Mouse (Mus musculus) inflammation-experienced regulatory T-cells, adult 6 months (primary cell): ENCODE measurements at regions not wholly inside any gene's neighbourhood (a gene's known extent, or its start where the extent isn't known, plus 50 kb on each side); places are given as distances from the start of the nearest gene placed in this dataset.

ENCODE experiments used
- ATAC-seq: one replicate; pipeline ENCODE4 v1.8.0; 2017

DNA sequence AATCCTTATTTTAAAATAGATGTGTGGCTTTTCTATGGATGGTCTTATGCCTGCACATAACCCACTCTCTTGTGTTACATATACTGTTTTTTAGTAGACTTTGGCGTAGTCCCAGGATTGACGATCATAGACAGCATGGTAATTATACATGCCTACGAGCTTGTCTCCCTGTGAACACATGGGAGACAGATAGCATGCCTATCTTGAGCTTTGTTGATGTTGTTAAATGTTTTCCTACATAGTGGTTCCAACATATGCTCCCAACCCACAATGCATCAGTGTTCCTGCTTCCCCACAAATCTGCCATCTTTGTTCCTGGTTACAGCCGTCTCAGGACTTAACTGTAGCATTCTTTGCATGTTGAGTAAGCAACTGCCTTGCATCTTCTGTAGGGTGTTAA is 153.6 kb upstream of the Ankrd55 start:
- no peak for ATAC-seq

DNA sequence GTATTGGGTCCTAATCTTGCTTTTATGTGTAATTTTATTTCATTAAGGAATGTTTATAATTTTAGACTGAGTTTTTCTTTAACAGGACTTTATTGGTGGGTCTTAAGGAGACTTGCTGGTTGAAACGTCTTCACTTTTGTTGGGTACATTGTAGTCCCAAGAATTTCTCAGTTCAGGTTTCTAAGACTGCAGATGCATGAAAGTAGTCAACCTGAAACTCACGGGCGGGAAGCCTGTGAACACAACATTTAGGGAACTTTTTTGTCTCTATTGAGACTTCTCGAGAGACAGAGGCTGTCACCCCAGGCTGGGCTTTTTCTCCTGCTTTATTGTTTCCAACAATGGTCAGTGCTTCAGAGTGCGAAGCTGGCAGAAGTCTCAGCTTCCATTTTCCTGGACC is 152.5 kb upstream of the Ankrd55 start:
- no peak for ATAC-seq

DNA sequence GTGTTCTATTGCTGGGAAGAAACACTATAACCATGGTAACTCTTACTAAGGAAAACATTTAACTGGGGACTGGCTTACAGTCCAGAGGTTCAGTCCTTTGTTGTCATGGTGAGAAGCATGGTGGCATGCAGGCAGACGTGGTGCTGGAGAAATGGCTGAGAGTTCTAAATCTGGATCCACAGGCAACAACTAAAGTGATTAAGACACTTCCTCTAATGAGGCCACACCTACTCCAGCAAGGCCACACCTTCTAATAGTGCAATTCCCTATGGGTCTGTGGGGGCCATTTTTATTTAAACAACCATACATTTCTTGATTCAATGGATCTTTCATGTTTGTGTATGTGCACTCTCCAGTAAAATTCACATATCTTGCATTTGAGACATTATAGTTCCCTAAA is 151.4 kb upstream of the Ankrd55 start:
- ATAC-seq = no peak

DNA sequence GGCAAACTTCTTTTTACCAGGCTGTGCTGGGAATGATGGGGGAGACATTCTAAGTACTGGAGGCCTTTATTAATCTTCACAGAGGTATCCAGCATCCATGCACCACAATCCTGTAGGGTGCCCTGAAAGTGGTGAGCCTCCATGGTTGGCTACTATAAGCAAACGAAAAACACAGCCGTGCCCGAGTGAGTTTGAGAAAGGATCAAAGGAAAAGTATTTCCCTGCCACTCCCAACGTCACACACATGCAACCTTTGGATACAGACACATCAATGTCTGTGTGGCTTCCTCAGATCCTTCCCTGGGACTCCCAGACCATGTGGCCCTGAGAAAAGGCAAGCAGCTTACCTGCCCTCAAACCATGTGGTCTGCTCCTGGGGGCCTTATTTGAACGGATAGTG is 147.4 kb upstream of the Ankrd55 start:
- ATAC-seq = no peak

DNA sequence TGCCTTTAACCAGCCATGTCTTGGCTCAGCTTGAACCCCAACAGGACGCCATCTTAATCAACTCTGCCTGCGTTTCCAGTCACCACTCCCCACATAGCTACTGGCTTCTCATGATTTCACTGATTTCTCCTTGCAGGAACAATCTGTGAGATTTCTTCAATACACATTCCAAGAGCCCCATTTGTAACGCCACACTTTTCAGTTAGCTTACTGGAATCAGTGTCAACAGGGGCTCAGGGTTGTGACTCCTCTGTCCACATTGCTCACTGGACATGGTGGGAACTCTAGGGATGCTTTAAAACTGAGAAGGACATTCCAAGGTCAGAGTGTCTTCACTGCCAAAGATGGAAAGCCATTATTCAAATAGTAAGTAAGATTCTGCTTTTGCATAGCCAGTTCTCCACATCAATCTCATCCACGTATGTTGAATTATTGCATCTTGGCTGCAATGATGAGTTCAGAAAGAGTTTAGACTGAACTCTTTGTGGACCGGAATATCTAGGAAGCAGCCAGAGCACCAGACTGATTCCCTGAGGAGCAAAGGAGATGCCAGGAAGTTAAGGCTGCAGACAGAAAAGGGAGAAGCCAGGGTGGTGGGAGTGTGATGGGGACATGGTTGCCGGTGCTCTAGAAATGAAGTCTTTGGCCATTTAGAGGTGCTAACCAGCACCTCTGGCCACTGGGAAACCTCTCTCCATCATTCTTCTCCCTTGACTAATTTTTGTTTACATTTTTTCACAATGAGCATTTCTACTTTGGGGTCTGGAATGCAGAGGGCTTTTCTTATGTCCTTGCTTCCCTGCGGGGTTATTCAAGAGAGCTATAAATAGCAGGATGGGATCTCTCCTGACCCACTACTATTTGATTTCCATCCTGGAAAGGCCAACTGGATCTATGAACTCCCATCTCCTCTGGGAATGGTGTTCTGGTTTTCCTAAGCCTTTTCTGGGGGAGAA is 143.6 kb upstream of the Ankrd55 start:
- ATAC-seq = no peak

DNA sequence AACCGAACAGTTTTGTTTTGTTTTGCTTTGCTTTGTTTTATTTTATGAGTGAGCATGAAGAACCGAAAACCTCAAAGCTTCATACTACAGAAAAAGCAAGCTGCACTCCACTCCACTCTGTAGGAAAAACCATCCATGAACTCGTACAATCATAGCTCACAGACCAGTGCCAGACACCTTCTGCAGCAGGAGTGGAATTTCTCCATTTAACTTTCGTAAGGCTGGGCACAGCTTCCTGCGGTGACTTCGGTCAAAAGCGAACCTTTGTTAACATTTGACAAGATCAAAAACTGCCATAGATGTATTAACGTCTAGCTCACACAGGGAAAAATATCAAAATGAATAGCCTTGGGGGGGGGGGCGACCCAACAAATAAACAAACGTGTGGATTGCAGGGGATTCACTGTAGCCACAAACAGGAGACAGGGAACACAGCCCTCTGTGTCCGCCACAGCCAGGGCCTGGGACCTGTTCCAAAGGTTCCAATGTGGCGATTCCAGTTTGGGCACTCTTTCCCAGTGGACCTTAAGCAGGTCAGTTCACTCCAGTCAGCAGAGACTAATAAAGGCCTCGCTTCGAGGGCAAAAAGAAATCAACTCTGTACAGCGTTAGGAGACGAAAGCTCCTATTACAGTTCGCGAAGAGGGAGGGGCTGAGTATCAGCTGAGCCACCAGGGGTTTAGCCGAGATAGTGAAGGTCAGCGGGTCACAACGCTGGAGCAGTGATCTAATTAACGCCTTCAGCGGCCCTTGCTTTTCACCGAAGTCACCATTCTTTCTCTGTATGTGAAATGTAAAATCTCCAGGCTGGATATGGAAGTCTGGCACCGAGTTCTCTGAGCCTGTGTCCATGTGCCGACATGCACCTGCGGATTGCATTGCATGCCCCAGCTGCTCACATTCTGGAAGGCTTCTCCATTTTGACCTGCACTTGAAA is 135.4 kb upstream of the Ankrd55 start:
- no peak for ATAC-seq

DNA sequence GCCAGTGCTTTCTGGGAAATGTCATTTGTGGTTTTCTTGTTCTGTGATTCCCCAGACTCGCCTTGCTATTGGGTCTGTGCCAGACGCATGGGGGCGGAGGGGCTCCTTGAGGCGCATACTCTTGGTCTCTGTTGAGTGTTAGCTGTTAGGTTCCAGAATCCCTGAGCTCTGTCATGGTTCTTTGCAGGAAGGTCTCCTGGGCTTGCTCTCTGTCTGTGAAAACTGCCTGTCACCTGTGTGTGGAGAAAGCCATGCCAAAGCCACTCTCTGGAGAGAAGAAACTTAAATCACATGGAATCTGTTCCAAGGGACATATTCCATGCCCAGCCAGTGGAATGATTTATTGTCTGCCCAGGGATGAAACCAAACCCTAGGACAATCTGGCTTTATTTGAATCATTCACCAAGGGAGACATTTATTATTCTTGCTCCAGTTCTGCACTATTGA is 134.5 kb upstream of the Ankrd55 start:
- ATAC-seq = no peak

DNA sequence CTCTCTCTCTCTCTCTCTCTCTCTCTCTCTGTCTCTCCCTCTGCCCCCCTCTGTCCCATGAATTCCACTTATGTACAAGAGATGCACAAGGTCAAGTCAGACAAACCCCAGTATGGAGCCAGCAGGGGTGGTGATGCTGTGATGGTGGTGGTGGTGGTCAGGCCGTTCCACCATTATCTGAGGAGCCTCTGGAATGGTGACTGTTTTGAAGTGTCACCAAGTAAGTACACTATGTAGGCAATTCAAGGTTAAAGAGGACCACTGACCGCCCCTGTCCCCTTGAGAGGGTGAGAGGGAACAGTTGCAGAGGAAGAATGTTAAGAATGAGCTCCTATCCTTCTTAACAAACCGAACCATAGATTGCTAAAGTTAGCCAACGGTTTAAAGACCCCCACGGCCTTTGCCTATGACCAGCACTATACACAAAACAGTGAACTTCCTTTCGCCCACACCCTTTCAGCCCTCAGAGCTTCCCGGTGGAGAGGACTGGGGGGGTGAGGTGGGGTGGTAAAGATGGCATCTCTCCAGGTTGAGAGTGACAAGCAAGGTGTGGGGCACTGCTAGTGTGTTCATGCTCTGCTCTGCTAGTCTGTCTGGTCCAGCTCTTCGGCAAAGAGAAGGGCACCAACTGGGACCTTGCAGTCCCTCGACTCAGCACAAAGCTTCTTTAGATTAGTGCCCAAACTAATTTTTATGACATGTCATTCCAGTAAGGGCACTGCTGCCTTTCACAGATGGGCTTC is 128.7 kb upstream of the Ankrd55 start:
- ATAC-seq = no peak

DNA sequence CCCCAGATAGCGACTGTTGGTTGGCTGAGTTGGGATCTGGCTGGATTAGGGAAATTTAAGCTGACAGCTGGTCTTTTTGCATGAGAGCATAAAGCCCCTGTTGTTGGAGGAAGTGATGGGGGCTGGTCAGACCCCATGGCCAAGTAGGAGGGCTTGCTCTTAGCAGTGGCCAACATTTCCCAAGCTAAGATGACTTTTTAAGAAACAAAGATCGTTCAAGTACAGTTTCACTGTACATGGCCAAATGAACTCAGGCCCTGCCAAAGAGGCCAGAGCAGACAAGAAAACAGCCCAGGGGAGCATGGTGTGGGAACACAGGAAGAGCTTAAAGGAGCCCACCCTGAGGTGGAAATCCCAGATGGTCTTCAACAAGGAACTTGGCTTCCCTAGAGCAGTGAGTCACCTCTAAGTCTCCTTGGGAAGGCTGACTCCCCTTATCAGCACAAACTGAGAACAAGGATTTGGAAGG is 128.0 kb upstream of the Ankrd55 start:
- no peak for ATAC-seq

DNA sequence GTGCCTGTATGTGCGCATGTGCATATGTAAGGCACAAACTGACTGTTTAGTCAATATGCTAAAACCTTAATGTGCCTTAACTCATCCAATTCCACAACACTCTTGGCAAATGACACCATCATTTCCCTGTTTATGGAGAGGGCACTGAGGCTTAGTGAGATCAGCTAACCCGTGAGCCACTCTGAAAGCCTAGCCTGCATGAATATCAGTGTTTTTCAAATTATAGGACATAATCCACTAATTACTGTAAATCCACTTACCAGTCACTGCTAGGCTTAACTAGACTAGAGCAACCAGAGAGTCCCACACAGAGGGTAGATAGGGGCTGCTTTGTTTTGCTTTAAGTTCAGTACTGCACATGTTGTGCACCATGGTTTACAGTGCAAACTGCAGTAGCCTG is 127.5 kb upstream of the Ankrd55 start:
- ATAC-seq = no peak

DNA sequence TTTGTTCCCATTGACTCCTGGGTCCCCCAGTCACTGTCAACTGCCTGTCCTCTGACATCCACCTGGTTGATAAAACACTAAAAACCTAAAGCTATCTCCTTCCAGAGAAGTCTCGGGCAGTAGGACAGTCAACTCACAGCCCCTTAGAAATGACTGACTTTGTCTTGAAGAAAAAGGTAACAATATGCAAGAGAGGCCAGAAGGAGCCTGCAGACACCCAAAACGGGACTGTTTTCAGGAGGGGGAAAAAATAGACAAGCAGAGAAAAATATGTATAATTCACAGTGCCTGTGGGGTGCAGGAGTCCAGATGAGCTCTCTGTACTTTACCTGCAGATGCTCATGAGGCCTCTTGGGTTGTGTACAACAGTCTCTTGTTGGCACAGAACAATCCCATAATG is 126.4 kb upstream of the Ankrd55 start:
- no peak for ATAC-seq

DNA sequence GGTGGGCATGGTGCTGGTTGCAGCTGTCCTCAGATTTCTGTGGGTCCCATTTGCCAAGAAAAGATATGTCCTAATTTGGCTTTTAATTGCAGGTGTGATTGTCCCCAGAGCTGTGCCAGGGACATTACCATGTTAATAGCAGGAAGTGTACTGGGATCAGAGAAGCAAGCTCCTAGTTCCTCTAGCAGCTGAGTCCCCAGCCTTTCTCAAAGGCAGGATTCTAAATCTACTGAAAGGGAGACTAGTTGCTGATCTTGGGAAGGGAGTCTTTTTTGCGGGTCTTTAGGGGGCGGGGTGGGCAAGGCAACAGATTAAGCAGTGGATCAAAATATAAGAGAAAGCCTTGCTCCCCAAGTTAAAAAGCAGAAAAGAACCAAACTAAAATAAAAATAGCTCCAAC is 122.3 kb upstream of the Ankrd55 start:
- ATAC-seq = no peak

DNA sequence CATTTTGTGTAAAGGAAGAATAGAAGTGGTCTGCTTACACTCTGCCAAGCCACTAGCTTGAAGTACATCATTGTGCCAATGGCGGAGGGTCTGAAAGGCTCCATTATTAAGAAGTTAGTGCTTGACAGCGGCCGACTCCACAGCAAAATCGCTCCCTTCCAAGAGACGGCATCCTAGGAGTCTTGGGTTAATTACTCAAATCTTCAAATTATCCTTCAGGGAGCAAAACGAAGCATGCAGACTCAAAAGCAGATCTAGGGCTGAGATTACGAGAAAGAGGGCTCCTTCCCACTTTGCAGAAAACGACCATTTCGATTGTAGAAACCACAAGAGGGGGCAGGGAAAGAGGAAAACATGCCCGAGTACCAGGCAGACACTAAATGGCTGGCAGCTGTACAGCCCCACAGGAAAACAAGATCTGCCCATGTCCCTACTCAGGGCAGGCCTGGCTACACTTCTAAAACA is 121.9 kb upstream of the Ankrd55 start:
- ATAC-seq = no peak

DNA sequence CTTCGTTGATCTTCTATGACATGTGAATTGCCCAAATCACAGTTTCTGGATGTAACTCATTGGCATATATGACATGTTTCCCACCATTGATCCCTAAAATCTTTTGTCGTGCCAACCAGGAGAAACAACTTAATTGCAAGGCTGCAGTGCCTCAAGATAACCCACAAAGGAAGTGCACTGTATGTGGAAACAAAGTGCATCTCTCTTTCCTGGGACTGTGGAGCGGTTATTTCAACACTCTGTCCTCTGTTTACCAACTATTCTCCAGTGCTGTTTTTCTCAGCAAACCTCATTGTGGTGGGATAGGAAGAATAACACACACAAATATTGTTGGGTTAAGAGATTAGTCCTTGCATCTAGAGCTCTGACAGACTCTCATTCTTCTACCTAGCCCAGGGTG is 119.8 kb upstream of the Ankrd55 start:
- ATAC-seq = no peak

DNA sequence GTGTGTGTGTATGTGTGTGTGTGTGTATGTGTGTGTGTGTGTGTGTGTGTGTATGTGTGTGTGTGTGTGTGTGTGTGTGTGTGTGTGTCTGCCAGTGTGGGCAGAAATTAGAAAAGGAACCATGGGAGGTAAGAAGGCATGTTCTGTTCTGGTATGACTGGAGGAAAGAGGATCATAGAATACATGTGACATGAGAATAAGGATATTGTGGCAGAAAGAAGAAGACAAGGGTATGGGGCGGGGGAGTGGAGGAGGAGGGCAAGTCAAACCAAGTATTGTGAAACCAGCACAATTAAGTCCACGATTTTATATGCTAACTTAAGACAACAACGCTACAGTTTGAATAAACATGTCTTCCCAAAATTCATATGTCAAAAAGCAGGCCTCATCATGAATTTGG is 117.4 kb upstream of the Ankrd55 start:
- ATAC-seq = no peak

DNA sequence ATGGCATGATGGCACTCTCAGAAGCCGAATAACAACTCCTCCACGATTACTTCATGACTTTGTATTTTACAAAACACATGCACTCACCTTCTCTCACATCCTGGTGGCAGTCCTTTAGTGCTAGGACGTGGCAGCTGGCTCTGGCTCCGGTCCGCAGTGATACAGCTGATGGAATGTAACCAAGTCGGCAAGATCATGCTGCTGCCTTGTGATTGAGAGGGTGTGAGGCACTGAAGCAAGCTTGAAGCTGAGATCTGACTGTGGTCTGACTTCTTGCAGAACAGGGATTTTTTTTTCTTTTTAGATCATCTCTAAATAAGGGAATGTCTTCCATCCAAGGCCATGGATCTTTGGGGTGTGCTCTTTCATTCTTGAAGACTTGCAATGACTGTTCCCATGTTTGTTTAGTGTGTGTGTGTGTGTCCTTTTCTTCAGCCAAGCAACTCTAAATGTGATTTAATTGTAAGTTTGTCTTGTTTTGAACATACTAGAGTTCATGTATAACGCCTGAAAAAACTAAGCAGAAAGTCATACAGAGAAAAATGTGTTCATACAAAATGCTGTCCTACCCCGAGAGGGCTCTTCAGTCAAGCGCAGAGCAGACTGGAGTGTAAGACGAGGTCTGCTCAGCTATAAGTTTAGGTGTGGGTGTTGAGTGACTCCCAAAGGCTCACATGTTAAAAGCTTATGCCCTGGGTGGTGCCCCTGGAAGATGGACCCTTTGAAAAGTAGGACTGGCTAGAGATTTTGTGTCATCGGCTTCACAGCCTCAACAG is 116.1 kb upstream of the Ankrd55 start:
- no peak for ATAC-seq

DNA sequence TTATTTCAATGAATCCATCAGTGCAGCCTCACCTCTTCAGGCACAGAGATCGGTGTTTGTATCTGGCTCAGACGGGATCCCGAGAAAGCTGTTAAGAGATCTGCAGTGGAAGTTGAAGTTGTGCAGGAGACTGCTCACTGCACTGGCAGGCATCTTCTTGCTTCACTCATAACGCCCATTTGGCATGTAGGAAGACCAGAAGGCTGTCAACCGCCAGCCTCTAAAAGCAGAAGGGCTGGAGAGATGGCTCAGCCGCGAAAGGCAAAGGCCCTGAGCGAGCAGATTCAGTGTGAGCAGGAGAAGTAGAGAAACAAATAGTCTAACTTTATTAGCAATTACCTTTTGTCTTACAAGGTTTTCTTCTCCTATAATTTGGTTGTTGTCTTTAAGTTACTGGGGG is 114.3 kb upstream of the Ankrd55 start:
- ATAC-seq = no peak

DNA sequence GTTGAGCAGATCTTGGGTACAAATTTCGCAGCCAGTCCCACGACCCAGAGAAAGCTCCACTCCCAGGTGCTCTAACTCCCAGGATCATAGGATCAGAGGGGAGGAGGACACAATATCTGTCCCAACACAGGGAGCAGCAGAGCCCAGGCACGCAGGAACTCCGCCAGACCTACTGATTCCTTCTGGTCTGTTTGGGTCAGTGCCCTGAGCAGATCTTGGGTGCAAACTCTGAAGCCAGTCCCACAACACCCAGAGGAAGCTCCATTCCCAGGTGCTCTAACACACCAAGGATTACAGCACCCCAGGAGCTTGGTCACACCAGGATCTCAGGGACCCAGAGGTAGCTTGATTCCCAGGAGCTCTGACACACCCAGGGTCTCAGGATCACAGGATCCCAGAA is 110.2 kb upstream of the Ankrd55 start:
- ATAC-seq = no peak

DNA sequence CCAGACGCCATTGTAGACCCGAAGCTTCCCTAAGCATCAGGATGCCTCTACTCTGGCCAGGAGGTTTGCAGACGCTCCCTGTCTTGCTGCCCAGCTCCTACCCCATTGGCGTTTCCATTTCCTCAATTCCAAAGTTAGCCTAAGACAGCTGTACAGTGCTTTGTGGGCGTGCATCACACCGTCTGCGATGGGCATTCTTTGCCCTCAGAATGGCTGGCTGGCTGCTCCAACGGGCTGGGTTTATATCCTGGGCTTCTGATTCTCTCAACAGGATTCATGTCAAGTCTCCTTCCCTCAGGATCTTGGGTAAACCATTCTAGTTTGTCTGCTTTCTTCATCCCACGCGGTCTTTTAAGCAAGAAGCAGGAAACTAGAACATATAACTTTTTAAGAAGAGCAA is 104.3 kb upstream of the Ankrd55 start:
- ATAC-seq = no peak

DNA sequence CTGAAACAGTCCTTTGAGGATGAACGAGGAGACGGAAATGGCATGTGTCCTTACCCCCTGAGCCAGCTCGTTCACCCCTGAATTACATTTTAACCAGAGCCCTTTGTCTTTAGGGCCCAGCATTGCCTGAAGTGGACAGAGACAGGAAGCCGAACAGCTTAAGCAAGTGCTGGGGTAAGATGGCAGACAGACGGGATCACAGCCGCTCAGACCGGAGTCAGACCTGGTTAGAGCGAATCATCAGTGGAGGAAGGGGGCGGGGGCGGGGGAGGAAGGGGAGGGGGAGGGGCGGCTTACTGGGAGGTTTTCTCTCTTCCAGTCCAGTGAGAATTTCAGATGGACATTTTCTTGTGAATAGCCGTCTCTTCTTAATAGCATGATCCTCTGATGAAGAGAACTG is 103.1 kb upstream of the Ankrd55 start:
- ATAC-seq = no peak

DNA sequence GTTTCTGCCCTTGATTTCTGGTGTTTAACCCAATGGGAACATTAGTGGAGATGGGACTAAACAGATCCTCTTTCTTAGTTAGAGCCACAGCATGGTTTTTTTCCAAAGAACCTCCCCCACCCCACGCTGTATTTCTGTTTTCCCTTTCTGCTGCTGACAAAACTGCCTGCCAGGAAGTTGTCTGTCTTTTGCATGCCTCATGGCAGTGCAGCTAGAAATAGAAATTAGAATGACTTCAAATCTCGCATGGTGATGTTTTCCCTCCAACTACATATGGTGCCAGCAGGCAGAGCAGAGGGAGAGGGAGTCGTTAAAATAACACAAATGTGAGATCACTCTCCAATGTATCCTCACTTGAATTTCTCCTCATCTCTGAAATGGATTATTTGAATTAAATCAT is 101.0 kb upstream of the Ankrd55 start:
- ATAC-seq = no peak

DNA sequence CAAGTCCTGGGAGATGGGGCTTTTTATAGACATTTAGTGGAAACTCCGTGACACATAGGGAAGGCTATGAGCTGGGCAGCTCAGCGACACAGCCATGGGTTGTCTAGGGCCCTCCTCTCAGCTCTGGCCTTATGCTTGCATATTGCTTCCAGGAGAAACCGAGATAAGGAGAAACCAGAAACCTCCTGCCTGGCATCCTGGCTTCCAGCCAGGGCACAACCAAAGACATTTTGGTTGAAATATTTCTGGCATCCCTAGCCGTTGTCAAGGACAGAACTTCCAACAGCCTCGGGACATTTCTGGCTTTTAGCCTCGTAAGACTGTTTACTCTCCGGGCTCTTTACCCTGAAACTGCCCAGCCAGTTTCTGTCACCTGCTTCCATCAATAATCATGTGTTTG is 99.9 kb upstream of the Ankrd55 start:
- no peak for ATAC-seq
